Mouse (Mus musculus) testis, postnatal 10 days (tissue): Measurements from ENCODE around the gene Ppdpf.
"Not testable (repeated sequence)": the region's sequence is repeated elsewhere in the genome, so short reads cannot be mapped to it uniquely, and the experiment has no call there.

Experiments
- DNase-seq: peaks from one replicate; pipeline ENCODE4 v3.0.0; 2021; ENCODE audit warnings: low spot score

The Ppdpf gene

DNA sequence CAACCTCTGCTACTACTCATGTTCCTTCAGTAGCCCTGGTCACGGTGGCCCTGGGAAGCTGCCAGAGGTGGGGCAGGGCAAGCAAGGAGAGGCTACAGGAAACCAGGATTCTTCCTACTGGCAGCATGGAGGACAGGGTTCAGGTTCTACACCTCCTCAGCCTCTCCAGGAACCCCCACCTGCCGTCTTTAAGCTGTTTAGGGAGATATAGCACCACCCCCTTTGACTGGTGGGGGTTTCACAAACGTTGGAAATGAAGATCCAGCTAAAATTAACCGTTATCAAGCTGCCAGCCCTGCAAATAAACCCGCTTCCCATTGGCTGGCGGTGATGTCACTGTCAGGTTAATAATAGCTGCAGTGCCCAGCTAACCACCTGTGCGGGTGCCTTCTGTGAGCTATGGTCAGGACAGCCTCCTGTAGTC, 27.9 kb upstream of the Ppdpf start:
- DNase-seq = no peak

DNA sequence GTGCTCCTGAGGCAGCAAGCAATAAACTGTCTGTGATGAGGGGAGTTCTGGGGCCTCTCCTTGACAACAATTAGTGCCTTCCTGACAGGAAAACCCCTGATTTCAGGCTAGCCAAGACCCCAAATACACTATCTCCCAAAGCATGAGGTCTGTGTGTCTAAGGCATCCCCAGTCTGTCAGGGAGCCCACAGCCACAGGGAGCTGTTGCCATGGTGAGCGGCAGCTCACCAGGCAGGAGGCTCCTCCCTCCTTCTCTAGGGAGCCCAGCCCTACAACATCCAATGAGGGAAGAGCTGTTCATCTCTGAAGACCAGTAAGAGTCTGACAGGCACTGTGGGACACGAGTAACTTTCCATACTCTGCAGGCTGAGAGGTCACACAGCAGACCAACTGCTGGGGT, 27.3 kb upstream of the Ppdpf start:
- DNase-seq = no peak

DNA sequence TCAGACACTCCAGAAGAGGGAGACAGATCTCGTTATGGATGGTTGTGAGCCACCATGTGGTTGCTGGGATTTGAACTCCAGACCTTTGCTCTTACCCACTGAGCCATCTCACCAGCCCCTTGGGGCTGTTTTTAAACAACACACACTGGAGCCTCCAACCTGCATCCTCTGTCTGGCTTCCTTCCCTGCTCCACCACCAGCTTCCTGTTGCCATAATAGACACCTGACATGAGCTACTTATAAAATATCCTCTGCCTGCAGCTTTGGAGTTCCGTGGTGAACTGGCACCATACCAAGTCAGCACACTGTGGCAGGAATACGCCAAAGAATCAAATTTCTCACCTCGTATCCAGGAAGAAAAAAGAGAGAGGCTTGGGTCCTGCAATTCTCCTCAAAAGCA, 26.2 kb upstream of the Ppdpf start:
- no peak for DNase-seq

DNA sequence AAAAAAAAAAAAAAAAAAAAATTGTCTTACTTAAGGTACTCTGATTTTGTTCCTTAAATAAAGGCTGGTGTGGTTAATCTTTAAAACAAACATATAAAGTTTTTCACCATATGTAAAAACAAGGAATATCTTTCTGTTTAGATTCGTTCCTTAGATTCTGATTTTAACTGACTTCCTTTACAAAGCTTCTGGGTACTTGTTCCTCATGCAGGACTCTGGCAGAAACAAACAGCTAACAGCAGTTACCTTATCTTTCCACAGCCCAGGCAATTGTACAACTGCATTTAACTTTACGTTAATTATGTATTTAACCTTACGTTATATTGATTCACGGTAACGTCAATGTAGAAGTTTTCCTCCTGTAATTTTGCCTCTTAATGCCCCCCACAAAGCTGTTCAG, 20.6 kb upstream of the Ppdpf start:
- no peak for DNase-seq

DNA sequence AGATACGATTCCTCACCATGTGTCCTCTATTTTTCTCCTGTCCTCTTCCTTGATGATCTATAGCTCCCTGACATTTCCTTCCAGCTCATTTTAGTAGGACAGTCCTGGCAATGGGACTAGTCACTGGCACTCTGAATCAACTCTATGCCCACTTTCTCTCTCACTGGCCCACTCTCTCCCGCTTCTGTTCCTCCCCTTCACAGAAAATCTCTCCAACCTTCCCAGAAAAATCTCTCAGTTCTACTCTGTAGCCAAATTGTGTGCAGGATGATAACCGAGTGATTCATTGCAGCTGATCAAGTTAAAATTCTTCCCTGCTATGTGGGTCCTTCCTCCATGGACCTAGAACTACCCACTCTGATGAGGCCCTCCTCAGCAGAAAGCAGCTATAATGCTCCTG, 12.4 kb upstream of the Ppdpf start:
- no peak for DNase-seq

DNA sequence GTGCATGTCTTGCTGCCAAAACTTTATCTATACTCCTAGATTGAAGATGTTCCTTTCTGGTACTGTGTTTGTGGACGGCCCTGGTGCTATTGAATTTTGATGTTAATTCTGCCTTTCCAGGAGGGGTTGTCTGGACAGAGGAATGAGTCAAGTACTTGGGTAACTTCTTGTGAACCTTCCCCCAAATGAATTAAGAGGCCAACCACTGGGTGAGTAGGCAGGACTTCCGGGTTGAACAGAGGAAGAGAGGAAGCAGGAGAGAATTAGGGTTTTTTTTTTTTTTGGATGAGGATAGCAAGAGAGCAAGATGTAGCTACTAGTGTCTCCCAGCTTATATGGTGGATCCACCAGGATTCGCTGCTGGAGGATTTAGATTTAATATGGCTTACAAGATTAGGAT, 9.0 kb upstream of the Ppdpf start:
- DNase-seq = no peak

DNA sequence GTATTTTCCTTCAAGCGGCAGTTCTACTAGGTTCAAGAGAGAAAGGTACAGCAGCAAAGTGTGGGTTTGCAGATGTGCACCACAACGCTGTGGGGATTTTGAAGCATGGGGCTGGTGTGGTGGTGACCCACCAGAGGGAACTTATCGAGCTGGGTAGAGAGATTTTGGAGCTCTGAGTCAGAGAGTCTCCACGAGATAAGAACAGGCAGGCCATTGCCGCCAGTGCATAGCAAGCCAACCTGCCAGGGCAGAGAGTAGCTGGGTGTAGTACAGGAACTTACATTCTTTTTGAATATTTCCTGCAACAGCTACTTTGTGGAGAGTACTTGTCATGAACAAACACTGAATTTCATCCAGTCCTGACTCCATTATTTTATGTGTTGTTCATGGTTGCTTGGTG, 8.6 kb upstream of the Ppdpf start:
- no peak for DNase-seq

DNA sequence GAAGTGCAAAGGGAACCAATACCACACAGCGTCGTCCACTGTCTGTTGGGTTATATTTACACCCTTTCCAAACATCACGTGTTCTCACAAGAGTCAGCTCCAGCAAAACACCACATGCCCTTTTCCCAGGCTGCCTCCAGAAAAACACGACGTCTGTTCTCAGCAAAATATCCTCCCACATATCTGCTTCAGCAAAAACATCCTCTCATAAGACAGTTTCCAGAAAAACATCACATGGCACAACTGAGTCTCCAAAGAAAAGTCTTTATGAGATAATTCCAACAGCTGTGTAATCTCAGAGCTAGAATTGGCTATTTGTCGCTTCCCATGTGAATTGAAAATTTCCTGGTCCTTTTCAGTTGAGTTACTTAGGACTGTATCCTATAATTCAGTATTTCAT, 6.1 kb upstream of the Ppdpf start:
- DNase-seq = no peak

DNA sequence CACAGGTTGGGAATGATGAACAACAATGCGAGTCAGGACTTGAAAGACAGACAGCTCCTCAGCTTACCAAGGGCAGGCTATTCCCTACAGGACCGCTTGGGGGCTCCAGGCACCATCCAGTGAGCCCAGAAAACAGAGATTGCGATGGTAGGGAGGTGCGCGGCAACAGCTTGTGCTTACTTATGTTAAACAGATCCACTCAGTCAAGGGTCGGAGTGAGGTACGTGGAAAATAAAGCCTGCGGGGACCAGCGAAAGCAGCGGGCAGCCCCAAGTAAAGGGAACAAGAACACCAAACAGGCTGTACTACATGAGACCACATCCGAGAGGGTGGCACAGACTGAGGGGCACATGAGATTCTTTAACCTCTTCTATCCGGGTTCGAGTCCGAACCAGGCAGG, 412 bp upstream of the Ppdpf start:
- peak; percentile 87 for DNase-seq

DNA sequence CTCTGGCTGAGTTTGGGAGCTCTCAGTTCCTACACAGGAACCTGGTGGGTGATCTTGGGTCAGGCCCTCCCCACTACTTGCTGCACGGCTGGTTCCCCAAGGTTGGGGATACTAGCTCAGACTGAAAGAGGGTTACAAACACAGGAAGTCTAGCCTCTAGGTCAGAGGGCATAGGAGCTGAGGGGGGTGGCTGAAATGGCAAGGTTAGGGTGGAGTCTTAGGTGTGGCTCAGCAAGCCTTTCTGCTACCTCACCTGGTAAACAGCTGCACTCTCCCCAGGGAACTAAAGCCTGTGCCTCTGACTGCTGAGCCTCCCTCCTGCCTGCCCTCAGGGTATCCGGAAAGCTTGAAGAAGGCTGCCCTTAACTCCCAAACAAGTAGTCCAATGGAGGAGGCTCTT, 1.6 kb downstream of the Ppdpf start:
- no peak for DNase-seq

DNA sequence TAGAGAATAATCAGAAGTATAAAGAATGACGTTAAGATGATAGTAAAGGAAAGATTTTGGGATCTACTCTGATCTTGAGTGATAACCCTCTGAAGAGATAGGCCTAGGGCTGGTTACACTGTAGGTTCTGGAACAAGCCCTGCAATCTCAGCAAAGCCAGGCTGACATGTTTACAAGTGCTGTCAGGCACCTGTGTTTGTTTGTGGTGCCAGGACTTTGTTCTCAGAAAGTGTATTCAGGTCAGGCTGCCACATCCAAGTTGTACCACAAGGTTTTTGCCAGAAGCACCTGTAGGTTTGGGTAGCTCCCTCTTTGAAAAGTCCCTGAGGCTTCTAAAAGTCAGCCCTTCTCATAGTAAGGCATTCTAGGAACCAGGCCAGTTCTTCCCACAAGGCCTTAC, 2.3 kb downstream of the Ppdpf start:
- no peak for DNase-seq

DNA sequence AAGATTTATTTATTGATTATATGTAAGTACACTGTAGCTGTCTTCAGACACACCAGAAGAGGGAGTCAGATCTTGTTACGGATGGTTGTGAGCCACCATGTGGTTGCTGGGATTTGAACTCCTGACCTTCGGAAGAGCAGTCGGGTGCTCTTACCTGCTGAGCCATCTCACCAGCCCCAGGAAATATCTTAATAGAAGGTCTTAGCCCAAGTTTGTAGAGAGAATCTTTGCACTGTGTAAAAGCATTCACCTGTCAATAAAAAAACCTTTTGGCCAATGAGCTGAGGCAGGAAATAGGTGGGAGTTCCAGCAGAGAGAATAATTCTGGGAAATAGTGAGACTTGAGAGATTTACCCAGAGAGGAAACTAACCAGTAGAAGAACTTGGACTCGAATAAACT, 4.3 kb downstream of the Ppdpf start:
- DNase-seq = not testable (repeated sequence)

DNA sequence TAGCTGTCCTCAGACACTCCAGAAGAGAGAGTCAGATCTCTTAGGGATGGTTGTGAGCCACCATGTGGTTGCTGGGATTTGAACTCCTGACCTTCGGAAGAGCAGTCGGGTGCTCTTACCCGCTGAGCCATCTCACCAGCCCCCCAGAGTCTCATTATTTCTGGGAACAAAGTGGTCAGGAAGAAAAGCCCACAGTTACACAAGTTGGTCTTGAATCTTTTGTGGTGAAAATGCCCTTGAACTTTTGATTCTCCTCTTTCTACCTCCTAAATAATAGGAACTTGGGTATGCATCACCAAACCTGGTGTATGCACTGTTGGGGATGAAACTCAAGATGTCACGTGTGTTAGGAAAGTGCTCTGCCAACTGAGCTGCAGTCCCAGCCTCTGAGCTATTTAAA, 4.9 kb downstream of the Ppdpf start:
- DNase-seq = no peak

DNA sequence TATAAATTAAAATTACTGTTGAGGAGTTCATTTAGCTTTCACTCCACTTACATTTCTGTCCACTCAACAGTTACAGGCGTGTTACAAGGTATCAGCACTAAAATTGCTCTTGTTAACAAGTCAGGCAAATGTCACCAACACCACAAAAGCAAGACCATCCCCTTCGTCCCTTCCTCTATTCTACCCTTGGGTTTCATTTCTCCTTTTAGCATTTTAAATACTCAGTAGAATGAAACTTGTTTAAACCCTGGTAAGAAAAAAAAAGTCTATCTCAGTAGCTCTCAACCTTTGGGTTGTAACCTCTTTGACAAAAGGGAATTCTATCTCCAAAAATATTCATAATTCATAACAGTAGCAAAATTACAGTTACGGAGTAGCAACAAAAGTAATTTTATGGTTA, 6.0 kb downstream of the Ppdpf start:
- DNase-seq = no peak

DNA sequence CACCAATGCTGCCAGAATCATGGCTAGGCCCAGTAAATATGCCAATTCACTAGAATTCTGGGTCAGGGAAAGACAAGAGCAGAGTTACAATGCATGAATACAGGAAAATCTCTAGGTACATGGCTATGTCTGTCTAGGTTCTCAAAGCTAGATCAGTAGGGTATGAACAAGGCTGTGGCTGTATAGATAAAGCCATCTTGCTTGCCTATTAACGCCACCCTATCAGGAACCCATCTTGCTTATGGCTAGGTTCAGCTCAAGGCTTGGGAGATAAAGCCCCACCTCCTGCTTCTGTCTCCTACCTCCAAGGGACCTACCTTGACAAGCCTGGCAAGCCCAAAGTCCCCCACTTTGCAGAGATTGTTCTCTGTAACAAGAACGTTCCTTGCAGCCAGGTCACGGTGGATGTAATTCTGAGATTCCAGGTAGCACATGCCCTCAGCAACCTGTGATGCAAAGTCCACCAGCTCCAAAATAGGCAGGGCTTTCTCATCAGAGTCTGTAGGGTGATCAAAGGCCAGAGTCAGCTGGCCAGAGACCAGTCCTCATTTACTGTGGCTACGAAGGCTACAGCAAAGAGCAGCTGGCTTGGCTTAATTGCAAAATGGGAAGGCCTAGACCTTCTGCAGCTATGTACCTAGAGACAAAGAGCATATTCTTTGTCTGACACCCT, 9.7 kb downstream of the Ppdpf start:
- no peak for DNase-seq

DNA sequence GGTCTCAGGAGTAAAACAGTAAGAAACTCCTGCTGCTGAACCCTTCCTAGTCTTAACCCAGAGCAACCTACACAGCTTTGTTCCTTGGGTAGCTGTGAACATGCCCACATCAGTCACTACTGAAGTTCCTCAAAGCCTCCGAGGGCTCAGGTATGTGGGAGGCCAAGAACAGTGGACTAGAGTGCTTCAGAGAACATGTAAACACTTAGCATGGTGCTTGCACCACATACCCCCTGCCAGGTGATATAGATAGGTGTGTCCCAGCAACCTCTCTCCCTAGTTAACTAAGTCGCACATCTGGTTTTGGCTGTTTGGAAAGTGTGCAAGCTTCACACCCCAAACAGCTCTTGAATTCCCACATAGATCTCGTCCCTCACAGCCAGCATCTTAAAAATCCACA, 14.6 kb downstream of the Ppdpf start:
- no peak for DNase-seq

DNA sequence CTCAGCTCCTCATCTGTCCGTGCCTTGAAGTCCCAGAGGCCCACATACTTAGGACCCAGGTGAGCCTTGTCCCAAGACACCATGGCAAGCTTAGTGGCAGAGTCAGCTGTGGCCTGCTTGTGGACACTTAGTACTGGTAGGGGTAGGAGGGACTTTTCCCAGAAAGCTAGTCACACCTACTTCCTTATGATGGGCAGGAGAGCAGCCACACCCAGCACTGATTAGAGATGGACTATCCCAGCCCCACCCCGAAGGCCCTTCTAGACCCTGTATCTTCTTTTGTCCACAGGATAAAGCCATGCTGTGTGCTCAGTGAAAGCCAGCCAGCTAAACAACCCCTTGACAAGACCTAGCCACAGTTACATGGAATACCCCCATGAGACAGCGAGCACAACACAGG, 15.4 kb downstream of the Ppdpf start, which contains the start of gene Ptk6:
Gene Ptk6, minus strand, starts transcription at position 368 of the 400 bp plus-strand sequence.
- no peak for DNase-seq

DNA sequence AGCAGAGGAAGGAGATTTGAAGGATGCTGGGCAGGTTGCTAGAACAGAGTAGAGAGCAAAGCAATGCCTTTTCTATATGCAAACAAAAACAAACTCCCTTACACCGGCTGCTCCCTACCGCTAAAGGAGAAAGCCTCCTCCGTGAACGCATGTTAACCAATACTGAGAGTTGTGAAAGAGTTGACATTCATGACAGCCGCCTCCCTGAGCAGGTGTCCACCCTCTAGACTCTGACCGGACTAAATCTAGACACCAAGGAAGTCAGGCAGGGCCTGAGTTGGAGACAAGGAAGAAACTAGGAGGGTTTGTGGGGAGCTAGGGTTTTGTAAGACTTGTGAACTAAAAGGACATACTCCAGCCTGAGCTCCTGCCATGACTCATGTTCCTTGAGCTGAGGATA, 15.8 kb downstream of the Ppdpf start:
- DNase-seq = no peak

DNA sequence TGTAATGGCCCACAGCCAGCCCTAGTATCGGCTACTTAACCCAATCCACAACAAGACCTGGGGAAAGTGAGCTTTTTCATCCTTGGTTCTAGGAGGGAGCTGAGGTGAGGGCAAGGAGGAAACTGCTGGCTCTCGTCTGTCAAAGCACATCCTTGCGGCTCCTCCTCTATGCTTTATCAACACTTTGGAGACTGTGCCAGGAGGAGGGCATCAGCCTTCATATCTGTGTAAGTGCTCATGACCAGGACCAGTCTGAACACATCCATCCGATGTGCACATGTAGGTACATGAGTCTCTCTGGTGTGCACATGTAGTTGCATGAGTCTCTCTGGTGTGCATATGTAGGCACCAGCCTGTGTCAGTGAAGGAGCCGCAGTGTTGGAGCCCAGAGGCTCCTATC, 18.6 kb downstream of the Ppdpf start:
- no peak for DNase-seq

DNA sequence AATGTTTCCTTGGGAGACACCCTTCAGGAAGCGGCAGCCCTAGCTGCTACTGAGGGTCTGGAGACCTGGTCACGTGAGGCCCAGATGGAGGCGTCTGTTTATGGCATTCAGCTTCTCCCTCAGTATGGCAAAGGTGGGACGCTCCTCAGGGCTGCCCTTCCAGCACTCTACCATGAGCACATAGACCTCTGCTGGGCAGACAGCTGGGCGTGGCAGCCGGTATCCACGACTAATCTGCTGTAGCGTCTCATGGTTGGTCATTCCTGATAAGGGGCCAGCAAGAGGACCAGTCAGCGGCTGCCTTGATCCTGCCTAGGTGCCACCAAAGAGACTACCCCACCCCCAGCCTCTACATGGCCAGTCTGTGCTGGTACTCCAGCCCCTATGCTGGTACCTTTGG, 19.1 kb downstream of the Ppdpf start:
- DNase-seq = no peak

DNA sequence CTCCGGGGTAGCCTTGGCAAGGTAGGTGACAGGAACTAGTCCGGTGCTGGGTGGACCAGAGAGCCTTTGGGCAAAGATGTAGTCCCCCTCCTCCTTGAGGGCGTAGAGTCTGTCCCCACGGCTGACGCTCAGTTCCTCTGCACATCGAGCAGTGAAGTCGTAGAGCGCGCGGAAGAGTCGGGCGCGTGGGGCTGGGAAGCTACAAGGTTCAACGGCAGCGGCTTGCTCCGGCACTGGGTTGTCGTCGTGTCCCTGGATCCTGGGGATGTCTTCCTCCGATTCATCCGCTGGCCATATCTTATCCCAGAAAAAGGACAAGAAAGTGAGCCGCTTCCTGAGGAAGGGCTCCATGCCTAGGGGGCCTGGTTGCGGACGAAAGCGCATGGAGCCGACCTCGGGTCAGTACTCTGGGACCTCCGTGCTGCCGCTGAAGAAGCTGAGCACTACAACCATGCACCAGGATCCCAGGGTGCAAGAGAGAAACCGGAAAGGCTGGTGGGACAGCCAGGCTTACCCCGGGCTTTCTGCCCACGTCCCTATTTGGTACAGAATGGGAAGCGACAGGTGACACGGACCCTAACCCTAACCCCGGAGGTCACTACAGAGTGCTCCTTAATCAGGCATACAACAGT, 25.5 kb downstream of the Ppdpf start:
- DNase-seq = no peak

DNA sequence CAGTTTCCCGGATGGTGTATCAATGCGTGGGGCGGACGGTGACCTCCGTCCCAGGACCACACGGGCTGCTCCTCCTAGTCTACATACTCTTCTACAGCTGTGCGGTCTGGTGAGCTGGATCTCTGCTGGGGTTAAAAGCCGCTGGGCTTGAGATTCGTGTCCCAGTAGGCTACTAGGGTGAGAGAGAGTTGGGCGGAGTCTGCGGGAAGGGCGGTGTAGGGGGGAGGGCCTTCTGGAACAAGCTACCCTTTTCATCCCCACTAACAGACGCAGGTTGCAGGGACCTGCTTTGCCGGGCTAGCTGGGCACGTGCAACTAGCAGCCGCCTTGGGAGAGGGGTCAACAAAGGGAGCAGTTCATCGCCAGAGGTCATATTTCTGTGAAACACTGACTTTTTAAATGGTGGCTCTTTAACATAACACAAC, 26.0 kb downstream of the Ppdpf start, which contains the start of gene Srms:
Gene Srms, minus strand, starts transcription at position 165 of the 425 bp plus-strand sequence.
- no peak for DNase-seq

DNA sequence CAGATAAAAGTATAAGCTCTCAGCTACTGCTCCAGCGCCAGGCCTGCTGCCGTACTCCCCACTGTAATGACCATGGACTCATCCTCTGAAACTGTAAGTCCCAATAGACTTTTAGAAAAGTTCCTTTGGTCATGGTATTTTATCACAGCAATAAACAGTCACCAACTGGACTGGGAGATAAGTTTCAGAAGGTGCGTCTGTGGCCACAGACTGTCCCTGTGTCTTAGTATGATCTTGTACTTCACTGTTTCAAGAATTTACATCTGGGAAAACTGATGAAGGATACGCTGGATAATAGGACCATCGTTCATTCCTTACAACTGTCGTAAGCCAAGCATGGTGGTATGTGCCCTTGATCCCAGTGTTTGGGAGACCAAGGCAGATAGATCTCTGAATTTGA, 29.0 kb downstream of the Ppdpf start:
- DNase-seq = no peak

DNA sequence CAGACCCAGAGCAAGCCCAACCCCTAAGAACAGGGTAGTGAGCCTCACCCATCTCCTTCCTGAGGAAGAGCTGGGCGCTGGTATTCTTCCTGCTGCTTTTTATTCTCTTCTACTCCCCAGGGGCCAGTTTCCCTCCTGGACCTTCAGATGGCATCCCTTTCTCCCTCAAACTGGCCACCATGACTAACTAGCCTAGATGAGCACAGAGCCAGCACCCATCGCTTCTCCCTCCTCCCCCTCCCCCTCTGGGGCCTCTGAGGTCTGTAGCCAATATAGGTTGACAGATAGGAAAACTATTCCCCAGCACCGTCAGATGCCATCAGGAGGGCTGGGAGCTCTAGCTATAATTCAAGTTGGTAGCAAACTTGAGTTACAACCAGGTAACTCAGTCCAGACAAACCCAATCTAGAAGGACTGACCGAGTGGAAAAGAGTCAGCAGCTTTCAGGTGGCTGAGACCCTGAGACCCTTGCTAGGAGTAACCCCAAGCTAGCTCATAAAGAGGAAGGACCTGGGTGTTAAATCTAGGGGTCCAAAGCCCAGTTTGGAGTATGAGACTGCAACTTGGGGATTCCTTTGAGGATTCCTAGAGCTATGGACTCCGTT, 31.9 kb downstream of the Ppdpf start:
- DNase-seq = no peak
